Mouse (Mus musculus) urinary bladder, postnatal 25 days (tissue): ENCODE results near the gene Gstp1.
"Not testable (repeated sequence)": the region's sequence is repeated elsewhere in the genome, so short reads cannot be mapped to it uniquely, and the experiment has no call there.

Source experiments
- DNase-seq: peaks from one replicate; pipeline ENCODE4 v3.0.0; 2022; ENCODE audit warnings: low spot score

Gene Gstp1

GRCm38 (mm10) chr19:4037154-4037787 lies 514 bp downstream of the Gstp1 start:
- DNase-seq = not testable (repeated sequence)

- DNase-seq = no peak
Measured at GRCm38 (mm10) chr19:4036327-4037045, 1.3 kb downstream of the Gstp1 start.

GRCm38 (mm10) chr19:4033742-4034141 lies 4.0 kb downstream of the Gstp1 start:
- no peak for DNase-seq

- no peak for DNase-seq
Measured at GRCm38 (mm10) chr19:4033298-4033697, 4.5 kb downstream of the Gstp1 start.

- no peak for DNase-seq
Measured at GRCm38 (mm10) chr19:4032668-4033067, 5.1 kb downstream of the Gstp1 start.

- DNase-seq = no peak
Measured at GRCm38 (mm10) chr19:4027576-4027975, 10.2 kb downstream of the Gstp1 start.

- no peak for DNase-seq
Measured at GRCm38 (mm10) chr19:4023185-4023584, 14.6 kb downstream of the Gstp1 start.

GRCm38 (mm10) chr19:4018743-4019583 lies 18.8 kb downstream of the Gstp1 start:
- DNase-seq = peak; percentile 64

- DNase-seq = no peak
Measured at GRCm38 (mm10) chr19:4017921-4018587, 19.7 kb downstream of the Gstp1 start.

GRCm38 (mm10) chr19:4015635-4016034 lies 22.1 kb downstream of the Gstp1 start:
- no peak for DNase-seq

GRCm38 (mm10) chr19:4014802-4015201 lies 23.0 kb downstream of the Gstp1 start:
- no peak for DNase-seq

- DNase-seq = no peak
Measured at GRCm38 (mm10) chr19:4013066-4013465, 24.7 kb downstream of the Gstp1 start.

- peak; percentile 89 for DNase-seq
Measured at GRCm38 (mm10) chr19:4012432-4013022, 25.3 kb downstream of the Gstp1 start, which contains the start of gene Ndufv1. Ndufv1 (minus strand) TSS chr19:4012806.

- DNase-seq = no peak
Measured at GRCm38 (mm10) chr19:4011086-4011485, 26.7 kb downstream of the Gstp1 start.

GRCm38 (mm10) chr19:4005971-4006370 lies 31.8 kb downstream of the Gstp1 start:
- no peak for DNase-seq

- no peak for DNase-seq
Measured at GRCm38 (mm10) chr19:4005091-4005490, 32.7 kb downstream of the Gstp1 start.

GRCm38 (mm10) chr19:4004331-4004730 lies 33.5 kb downstream of the Gstp1 start:
- no peak for DNase-seq

- DNase-seq = no peak
Measured at GRCm38 (mm10) chr19:4003641-4004040, 34.1 kb downstream of the Gstp1 start.

- DNase-seq = no peak
Measured at GRCm38 (mm10) chr19:4003112-4003511, 34.7 kb downstream of the Gstp1 start, which contains the start of gene Doc2g. Doc2g (plus strand) TSS chr19:4003313.

GRCm38 (mm10) chr19:4001752-4002151 lies 36.0 kb downstream of the Gstp1 start:
- no peak for DNase-seq

GRCm38 (mm10) chr19:4000949-4001525 lies 36.7 kb downstream of the Gstp1 start:
- DNase-seq = no peak
